ENCODE assay signal across 8 mouse cellular contexts in genomic region chr5:92498661-92499060, GRCm38 (mm10). TPM values are rescaled to one million over a fixed set of nuclear protein-coding genes. Genes with fewer than 3 reads are reported as not detected.
DNase-seq lines count a peak whose midpoint lies in the region; ATAC-seq and TF ChIP-seq lines count a peak whose summit lies in the region.
"Had no signal": no experiment of that assay in that cellular context is flagged by ENCODE, and none has a peak within 500 bp of the region (broad histone marks: within the 10 kb centered on the region; RNA-seq: fewer than 3 reads in every experiment).

No protein-coding gene starts in this region.

- 31% methylated on average over 5 of the region's 5 CpGs for WGBS in heart, postnatal 0 days
- 32% methylated on average over 5 of the region's 5 CpGs for WGBS in midbrain, postnatal 0 days

- H3K9ac ChIP-seq in heart, postnatal 0 days (replicated peaks; ENCODE audit: low read depth, low read length): no peak overlapping the region
- H3K9ac ChIP-seq in midbrain, postnatal 0 days (replicated peaks; ENCODE audit: low read length, poor library complexity, severe bottlenecking): no peak overlapping the region

- no peaks in the 10 kb centered on the region for H3K9me3 ChIP-seq in heart, postnatal 0 days (replicated peaks; ENCODE audit: control insufficient read depth, low read length)
- H3K9me3 ChIP-seq in midbrain, postnatal 0 days (ENCODE audit: low read length): no peaks in the 10 kb centered on the region

- ATAC-seq in heart, postnatal 0 days (ENCODE audit: insufficient read depth, low read depth): peak; percentile 50
- no peak for ATAC-seq in midbrain, postnatal 0 days (ENCODE audit: low FRiP score)
- no peak for ATAC-seq in activated CD4-positive, CD25-positive, alpha-beta regulatory T cell, adult 4 months

- H3K4me3 ChIP-seq in heart, postnatal 0 days (ENCODE audit: low read depth, low read length): no peak overlapping the region
- H3K4me3 ChIP-seq in midbrain, postnatal 0 days (ENCODE audit: low read depth, low read length): no peak overlapping the region

- H3K4me2 ChIP-seq in heart, postnatal 0 days (ENCODE audit: low read depth, low read length): no peak overlapping the region
- no peak overlapping the region for H3K4me2 ChIP-seq in midbrain, postnatal 0 days (ENCODE audit: low read depth, low read length, poor library complexity, severe bottlenecking)

- H3K27ac ChIP-seq in heart, postnatal 0 days (ENCODE audit: low read depth): peak overlapping the region; percentile 52
- no peak overlapping the region for H3K27ac ChIP-seq in midbrain, postnatal 0 days (ENCODE audit: low read depth, low read length)

- peak; percentile 60 for DNase-seq in retina, postnatal 1 day
- DNase-seq in retina, embryonic 14.5 days (ENCODE audit: low spot score): no peak
- DNase-seq in embryo, embryonic 10.5 days (ENCODE audit: low spot score): peak; percentile 57
- peak; percentile 56 for DNase-seq in heart, postnatal 0 days (ENCODE audit: low spot score)
- peak; percentile 39 to 61 for DNase-seq in kidney, postnatal 36 days
- peak; percentile 72 for DNase-seq in midbrain, postnatal 0 days (ENCODE audit: low spot score)

- H3K4me1 ChIP-seq in heart, postnatal 0 days (ENCODE audit: control insufficient read depth, insufficient read depth): peaks cover 36% of the 10 kb centered on the region
- peaks cover 10% of the 10 kb centered on the region for H3K4me1 ChIP-seq in midbrain, postnatal 0 days (ENCODE audit: insufficient read depth, low read length)

- no peak for TF ChIP-seq CTCF in heart, postnatal 0 days (IDR thresholded peaks at IDR 0.05; ENCODE audit: low read depth)
- no peak for TF ChIP-seq CTCF in midbrain, postnatal 0 days (IDR thresholded peaks at IDR 0.05)

- no peak for TF ChIP-seq EP300 in heart, postnatal 0 days (IDR thresholded peaks at IDR 0.05; ENCODE audit: low read depth)

- no peaks in the 10 kb centered on the region for H3K27me3 ChIP-seq in heart, postnatal 0 days (ENCODE audit: control insufficient read depth, insufficient read depth, low read length)
- no peaks in the 10 kb centered on the region for H3K27me3 ChIP-seq in midbrain, postnatal 0 days (ENCODE audit: insufficient read depth, low read length)

- H3K36me3 ChIP-seq in heart, postnatal 0 days (replicated peaks; ENCODE audit: control insufficient read depth, insufficient read depth, low read length): peaks cover 7% of the 10 kb centered on the region; the same call in 1 of the 2 replicates
- no peaks in the 10 kb centered on the region for H3K36me3 ChIP-seq in midbrain, postnatal 0 days (ENCODE audit: insufficient read depth, low read length)

RNA-seq across cellular contexts. Expression of gene Scarb2, which starts 8.0 kb away (rescaled TPM):
- 121 and 148 TPM in 2 replicates for total RNA-seq in heart, postnatal 0 days (2014; rRNA removed; ENCODE audit: low replicate concordance)
- 26.0 and 28.9 TPM in 2 replicates for polyA plus RNA-seq in heart, postnatal 0 days (2015; fragmentation: Nextera tagmentation; extraction: Ambion mirVana)
- total RNA-seq in midbrain, postnatal 0 days (2014; rRNA removed): 139 and 160 TPM in 2 replicates
- 23.8 and 25.3 TPM in 2 replicates for polyA plus RNA-seq in midbrain, postnatal 0 days (2015; fragmentation: Nextera tagmentation; extraction: Ambion mirVana)
- 10 to 100 TPM; 10.6 to 11.8 TPM for polyA plus RNA-seq in activated CD4-positive, CD25-positive, alpha-beta regulatory T cell, adult 4 months (2017; shearing (Covaris generic))

RNA-seq across cellular contexts. Expression of gene Fam47e, which starts 56.2 kb away (rescaled TPM):
- total RNA-seq in heart, postnatal 0 days (2014; rRNA removed; ENCODE audit: low replicate concordance): not detected in 2 replicates
- 0.51 TPM in 1 of 2 replicates, not detected in the other for polyA plus RNA-seq in heart, postnatal 0 days (2015; fragmentation: Nextera tagmentation; extraction: Ambion mirVana)
- total RNA-seq in midbrain, postnatal 0 days (2014; rRNA removed): 1.2 and 1.9 TPM in 2 replicates
- polyA plus RNA-seq in midbrain, postnatal 0 days (2015; fragmentation: Nextera tagmentation; extraction: Ambion mirVana): 1.5 and 1.7 TPM in 2 replicates
- not detected for polyA plus RNA-seq in activated CD4-positive, CD25-positive, alpha-beta regulatory T cell, adult 4 months (2017; shearing (Covaris generic))
- polyA plus RNA-seq: large intestine, adult 2 months had no signal
